Mouse (Mus musculus): Measurements from ENCODE around the gene Tnp2.

Gene Tnp2

DNA sequence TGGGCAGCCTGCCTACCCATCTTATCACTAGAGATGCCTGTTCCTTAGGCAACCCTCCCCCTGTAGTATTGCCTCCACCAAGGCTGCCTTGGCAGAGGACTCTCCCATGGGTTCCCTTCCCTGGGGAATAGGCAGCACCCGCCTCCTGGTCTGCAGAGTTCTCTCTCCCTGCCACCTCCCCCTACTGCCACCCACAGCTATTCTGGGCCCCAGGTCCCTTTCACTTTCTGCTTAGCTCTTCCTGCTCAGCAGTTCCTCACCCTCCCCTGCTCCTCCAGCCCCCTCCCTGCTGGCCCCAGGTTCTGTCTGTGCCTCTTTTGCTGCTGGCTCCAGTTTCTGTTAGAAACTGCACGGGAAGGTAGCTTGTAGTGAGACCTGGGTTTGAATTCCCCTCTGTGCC, 18.8 kb downstream of the Tnp2 start:
- no peak for DNase-seq (ENCODE audit: low spot score)

DNA sequence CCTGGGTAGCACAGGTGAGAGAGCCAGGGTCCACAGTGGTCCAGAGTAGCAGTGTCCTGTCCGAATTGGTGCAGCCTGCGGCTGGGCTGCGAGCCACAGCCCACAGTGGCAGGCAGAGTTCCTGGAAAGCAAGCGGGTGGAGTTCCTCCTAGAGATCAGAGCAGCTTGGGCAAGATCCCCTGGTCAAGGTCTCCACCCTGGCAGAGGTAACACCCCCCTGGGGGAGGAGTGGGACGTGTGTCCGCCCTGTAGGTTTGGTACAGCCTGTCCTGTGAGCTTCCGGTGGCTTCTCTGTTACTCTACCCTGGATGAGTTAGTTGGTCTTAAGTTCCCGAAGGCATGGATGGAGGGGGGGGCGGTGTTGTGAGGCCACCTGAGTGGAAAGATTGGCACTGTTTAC, 19.6 kb downstream of the Tnp2 start:
- peak; percentile 54 for DNase-seq (ENCODE audit: low spot score)

DNA sequence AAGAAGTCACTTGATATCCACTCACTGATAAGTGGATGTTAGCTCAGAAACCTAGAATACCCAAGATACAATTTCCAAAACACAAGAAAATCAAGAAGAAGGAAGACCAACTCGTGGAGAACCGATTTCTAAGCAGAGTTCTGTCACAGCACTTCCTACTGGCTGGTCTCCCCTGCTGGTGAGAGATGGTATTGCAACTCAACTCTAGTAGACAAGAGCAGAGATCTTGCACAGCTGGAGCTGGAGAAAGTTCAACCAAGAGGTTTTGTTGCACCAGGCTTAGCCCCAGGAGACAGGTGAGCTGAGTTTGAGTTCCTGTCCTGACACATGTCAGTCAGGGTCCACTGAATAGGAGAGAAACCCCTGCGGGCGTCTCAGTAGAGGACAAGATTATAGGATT, 21.3 kb downstream of the Tnp2 start:
- peak; percentile 83 for DNase-seq (ENCODE audit: low spot score)

DNA sequence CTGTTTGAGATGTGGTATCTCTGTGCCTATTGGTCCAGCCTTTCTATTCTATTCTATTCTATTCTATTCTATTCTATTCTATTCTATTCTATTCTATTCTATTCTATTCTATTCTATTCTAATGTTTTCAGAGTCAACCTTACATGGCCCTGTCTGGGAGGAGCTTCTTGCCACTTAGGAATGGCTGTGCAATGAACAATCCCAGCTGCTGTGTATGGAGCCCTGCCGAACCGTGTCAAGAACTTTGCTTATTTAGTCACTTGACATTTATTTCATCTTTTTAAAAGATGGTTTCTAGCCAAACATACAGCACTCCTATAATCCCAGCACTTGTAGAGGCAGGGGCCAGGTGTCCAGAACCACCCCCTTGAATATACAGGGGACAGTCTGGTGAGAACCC, 24.1 kb downstream of the Tnp2 start:
- no peak for DNase-seq (ENCODE audit: low spot score)

DNA sequence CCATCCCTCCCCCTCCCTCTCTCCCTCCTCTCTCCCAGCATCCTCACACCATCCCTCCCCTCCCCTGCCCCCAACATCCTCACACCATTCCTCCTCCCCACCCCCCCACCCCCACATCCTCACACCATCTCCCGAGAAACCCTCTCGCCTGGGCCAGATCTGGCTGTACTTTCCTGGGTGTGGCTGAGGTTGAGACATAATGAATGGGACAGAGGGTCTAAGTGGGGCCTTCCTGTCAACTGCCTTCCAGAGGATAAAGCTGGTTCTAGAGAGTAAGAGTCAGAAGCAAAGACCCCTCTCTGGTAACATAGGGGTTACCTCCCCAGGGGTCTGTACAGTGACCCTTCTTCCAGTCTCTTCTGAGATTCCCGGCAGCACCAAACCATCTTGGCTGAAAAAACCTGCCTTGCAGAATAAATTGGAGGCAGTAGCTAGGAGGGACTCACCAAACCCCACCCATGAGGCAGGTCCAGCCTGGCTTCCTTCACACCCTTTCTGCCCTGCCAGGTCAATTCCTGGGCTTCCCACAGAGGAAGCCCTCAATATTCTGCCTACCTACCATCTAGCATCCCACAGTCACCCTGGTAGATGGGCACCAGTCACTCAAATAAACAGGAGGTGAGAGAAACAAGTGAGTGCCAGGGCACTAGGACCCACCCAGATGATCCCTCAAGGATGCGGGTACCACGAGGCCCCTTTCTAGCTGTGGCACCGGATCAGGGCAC, 24.8 kb downstream of the Tnp2 start:
- no peak for DNase-seq (ENCODE audit: low spot score)

DNA sequence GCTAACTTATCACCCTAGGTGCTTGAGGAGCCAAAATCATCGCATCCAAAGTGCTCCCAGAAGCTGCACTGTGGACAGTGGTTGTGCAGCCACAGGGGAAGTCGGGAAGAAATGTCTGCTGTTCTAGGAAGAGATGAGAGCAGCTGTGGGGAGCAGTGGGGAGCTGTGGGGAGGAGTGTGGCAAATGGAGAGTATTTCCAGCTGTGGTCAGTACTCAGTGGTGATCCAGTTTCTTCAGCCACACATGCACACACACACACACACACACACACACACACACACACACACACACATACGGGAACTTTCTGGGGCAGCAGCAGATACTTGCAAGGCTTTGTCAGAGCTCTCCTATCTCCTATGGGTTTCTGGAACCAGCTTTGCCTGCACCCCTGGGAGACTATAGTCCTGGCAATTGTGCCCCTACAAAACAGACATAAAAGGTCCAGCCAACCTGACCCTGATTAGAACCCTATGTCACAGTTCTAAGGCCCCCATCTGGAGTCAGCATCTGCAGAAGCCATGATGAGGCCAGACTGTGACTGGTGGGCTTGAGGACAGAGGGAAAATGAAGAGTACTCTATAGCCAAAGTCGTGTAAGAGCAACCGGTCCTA, 25.8 kb downstream of the Tnp2 start:
- DNase-seq (ENCODE audit: low spot score): no peak

DNA sequence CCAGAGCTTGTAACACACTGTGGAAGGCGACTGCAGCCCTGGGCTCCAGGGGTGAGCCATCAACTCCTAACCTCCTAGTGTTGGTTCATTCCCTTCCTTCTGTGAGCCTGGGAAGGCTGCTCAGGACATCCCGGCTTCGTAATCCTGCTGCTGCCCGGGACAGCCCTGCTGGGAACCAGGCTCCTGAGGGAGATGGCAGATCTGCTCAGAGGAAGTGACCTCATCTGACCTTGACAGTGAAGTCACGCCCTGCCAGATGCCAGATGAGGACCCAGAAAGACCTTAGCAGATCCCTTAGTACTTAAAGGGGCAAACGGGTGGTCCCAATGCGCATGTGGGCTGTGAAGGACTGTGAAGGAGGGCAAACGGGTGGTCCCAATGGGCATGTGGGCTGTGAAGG, 27.3 kb downstream of the Tnp2 start:
- no peak for DNase-seq (ENCODE audit: low spot score)

DNA sequence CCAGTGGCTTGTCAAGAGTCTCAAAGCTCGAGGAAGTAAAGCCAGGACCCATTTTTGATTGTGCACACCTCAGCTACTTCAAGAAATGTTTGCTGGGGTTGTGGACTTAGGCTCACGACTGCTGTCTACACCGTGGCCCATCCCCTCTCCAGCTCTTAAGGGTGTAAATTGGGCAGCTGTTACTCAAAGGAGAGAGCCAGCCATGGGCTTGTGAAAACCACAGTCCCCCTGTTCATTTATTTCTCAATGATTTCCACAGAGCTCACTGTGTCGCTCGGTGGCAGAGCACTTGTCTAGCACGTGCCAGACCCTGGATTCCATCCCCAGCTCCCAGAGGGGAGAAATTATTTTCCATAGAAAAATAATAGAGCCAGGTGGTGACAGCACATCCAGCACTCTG, 32.3 kb downstream of the Tnp2 start:
- no peak for DNase-seq (ENCODE audit: low spot score)

DNA sequence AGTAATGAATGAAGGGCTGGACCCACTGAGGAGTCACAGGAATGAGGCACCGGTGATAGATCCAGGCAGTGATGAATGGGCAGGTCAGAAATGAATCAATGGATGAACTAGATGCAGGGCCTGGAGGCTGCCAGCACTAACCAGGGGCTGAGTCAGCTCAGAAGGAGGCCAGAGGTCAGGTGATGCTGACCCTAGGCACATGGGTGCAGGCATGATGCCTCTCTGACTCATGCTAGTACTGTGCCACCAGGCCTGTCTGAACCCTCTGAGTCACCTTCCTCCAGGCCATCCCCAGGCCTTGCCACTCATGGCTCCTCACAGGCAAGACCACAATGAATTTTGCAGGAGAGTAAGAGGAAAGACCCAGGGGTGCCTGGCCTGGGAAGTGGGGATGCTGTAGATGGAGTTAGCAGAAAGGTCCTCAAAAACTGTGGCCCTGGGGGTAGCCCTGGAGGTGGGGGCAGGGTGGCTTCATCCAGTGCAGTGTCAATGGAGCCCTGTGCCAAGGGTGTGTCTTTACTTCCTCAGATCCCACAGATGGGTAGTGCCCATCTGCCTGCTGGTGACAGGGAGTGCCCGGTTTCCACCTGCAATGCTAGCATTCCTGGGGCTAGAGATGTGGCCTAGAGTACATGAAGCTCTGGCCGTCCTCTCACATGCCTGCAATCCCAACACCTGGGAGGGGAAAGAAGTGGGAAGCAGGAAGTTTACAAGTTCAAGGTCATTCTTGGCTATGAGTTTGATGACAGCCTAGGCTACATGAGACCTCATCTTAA, 33.8 kb downstream of the Tnp2 start:
- no peak for DNase-seq (ENCODE audit: low spot score)

DNA sequence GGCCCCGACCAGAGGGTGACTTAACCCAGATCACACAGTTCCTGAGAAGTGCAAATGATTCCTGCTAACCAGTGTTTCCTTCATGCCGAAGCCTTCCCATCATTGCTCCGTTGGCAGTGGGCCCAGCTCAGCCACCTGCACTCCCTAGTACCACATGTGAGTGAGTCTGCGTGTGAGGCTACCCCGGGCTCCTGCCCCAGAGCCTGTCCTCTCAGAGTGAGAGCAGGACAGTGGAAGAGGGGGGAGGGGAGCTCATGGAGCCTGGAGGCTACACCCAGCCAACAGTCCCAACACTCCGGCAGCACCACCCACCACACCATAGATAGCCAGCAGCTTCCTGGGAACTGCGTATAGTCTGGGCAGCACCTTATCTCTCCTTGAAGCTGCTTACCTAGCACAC, 38.6 kb downstream of the Tnp2 start:
- no peak for DNase-seq (ENCODE audit: low spot score)

DNA sequence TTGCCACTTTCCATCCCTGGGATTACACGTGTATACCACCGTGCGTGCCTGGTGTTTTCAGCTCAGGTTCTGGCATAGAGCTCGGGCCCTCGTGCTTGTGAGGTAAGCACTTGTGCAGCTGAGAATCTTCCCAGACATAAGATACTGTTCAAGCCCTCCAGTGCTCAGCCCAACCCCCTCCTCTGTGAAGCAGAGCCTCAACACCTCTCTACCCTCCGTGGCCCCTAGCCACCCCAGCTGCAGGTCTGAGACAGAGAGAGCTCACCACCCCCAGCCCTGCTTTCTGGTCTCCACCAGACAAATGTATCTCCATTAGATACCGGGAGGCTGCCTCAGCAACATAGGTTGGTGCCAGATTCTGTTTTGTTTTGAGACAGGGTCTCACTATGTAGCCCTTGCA, 39.2 kb downstream of the Tnp2 start:
- no peak for DNase-seq (ENCODE audit: low spot score)

DNA sequence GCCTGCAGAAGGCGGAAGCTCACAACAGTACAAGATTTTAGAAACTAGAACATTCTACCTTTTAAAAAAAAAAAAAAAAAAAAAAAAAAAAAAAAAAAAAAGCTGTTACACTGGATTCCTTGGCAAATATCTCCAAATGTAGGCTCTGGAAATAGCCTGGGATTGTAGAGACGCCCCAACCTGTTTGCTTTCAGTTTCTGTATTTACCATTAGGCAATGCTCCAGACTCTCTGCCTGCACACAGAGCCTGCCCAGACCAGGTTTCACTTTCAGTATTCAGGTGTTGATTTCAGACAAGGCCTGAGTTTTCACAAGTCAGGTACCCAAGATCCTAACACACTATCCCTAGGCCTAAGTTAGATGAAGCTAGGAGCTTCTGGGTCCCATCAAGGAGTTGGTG, 47.4 kb downstream of the Tnp2 start:
- peak; percentile 82 for DNase-seq (ENCODE audit: low spot score)

DNA sequence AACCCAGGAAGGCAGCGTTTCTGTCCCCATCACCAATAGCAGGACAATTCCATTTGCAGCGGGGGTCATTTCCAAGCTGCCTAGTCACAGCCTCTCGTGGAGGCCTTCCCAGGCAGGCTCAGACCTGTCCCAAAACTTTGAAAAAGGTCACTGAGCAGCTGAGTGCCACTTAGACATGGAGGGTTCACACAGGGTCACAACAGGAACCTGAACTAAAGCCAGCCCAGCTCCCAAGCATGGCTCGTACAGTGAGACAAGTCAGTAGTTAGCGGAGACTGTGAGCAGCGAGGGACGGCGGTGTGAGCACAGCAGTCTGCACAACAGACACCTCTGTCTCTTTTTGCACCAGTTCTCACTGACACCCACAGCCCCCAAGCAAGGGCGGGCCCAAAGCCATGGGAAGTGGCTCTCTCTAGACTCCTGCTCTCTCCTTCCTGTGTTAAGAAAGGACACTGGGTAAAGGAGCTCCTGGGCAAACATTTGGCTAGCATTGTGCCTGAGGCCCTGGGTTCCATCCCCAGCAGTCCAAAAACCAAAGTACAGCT, 48.5 kb downstream of the Tnp2 start:
- peak; percentile 34 for DNase-seq (ENCODE audit: low spot score)

DNA sequence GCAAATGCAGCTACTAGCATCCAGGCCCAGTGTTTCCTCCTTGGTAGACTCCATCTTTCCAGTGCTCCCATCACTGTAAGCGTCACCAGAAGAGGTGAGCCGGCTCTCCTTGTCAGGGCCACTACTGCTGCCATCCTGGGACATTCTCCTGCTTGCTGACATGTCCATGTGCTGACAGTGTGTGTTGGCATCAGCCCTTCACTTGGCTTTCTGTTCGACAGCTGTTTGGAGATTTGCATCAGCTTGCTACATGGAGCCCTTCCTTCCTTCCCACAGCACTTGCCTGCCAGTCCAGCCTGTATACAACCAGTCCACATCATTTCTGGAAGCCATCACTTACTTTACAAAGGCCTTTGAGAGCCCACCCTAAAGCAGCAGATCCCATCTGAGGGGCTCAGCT, 49.6 kb downstream of the Tnp2 start:
- DNase-seq (ENCODE audit: low spot score): no peak

Data from lung, postnatal 25 days (tissue).